Mouse (Mus musculus): Measurements from ENCODE around the gene Rab8b. TPM values are rescaled to one million over a fixed set of nuclear protein-coding genes. Genes with fewer than 3 reads are reported as not detected.

The Rab8b gene
- polyA plus RNA-seq, 1 experiment from 2014 or later: 29.2 TPM

DNA sequence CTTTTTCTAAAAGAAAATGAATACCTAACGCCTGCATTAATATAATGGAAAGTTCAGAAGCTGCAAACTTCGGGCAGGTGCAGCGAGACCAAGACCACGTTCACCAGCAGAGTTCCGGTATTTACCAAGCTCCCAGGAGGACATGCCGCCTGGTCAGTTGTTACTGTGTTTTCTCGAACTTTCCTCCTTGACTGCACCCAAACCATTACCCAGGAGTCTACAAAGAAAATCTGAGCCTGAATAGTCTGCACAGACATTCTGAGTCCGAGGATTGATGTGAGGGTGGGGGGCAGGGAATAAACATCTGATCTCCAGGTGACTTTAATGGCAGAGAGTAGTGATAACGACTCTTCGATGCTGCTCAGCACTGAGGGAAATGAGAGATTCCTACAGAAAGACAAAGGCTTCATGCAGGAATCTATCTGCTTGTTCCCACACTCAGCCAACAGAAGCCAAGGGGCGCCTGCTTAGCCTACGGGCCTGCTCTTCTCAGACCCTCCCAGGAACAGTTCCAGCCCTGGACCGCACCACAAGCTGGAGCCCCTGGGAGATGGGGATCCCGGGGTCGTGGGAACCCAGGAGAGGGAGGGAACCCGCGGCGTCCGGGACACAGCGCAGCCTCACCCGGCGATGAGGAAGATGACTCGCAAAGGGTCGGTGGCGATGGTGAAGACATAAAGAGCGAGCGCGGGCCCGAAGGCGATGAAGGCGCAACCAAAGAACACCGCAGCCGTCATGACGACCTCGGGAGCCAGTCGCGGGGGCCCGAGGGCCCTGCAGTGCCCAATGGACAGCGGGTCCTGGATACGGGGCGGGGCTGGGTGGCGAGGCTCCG is 124.6 kb downstream of the Rab8b start:
- WGBS (ENCODE audit: insufficient replicate concordance): 2% methylated on average over 43 of the region's 43 CpGs
- ATAC-seq (ENCODE audit: insufficient read depth): 0 out of 2 replicates have a peak, but pooled peaks have one; percentile 0
- Histone ChIP-seq H3K4me3 (replicated peaks) (peak overlapping the region; percentile 67), H3K27ac (replicated peaks) (peak overlapping the region; percentile 86; the same call in 1 of the 2 replicates), H3K4me1 (replicated peaks) (peaks cover 28% of the 10 kb centered on the region), H3K9ac (peak overlapping the region; percentile 57), H3K27me3 (peaks cover 23% of the 10 kb centered on the region), H3K9me3 (replicated peaks) (no peaks in the 10 kb centered on the region), H3K4me2 (peak overlapping the region; percentile 92), H3K36me3 (replicated peaks) (no peaks in the 10 kb centered on the region)

Other genes with a start within 250 kb of the Rab8b start
- 0.25 and 0.28 TPM in 2 replicates for gene Car12, start 206.0 kb downstream of the Rab8b start, polyA plus RNA-seq (2015; fragmentation: Nextera tagmentation; extraction: Ambion mirVana)
- 1.5 and 1.6 TPM in 2 replicates for gene Aph1b, start 124.2 kb downstream of the Rab8b start, polyA plus RNA-seq (2015; fragmentation: Nextera tagmentation; extraction: Ambion mirVana)
- gene Gm10647, start 122.6 kb downstream of the Rab8b start, polyA plus RNA-seq (2015; fragmentation: Nextera tagmentation; extraction: Ambion mirVana): 0.15 and 0.26 TPM in 2 replicates
- gene Aph1c, start 85.0 kb downstream of the Rab8b start, polyA plus RNA-seq (2015; fragmentation: Nextera tagmentation; extraction: Ambion mirVana): 3.4 and 3.5 TPM in 2 replicates
- 368 and 453 TPM in 2 replicates for gene Rps27l, start 26.4 kb upstream of the Rab8b start, polyA plus RNA-seq (2015; fragmentation: Nextera tagmentation; extraction: Ambion mirVana)
- 4.7 and 4.8 TPM in 2 replicates for gene Lactb, start 55.8 kb upstream of the Rab8b start, polyA plus RNA-seq (2015; fragmentation: Nextera tagmentation; extraction: Ambion mirVana)
- 117 and 136 TPM in 2 replicates for gene Tpm1, start 129.7 kb upstream of the Rab8b start, polyA plus RNA-seq (2015; fragmentation: Nextera tagmentation; extraction: Ambion mirVana)